Mouse (Mus musculus): ENCODE results near the gene Fsd1l.

DNA sequence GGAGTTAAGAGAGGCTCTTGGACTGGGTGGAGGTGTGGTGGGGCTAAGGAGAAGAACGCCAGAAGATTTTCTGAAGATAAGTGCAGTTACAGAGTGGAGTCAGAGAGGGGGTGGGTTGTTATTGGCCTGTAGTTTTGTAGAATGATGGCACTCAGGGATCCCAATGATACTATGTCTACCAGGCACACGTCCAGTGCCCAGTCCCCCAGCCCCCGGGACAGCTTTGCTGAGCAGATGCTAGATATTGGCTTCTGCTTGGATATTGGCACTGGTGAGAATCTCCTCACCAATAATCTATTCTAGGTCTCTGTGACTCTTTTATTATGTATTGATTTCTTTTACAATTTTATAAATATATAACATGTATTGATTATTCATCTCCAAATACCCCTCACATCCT, 6.0 kb upstream of the Fsd1l start:
- TF ChIP-seq POLR2A (IDR thresholded peaks at IDR 0.05; ENCODE audit: low read depth, low read length) (no peak), CTCF (IDR thresholded peaks at IDR 0.05; ENCODE audit: extremely low read depth, insufficient read depth, insufficient read length, insufficient replicate concordance) (no peak)
